Mouse (Mus musculus): ENCODE measurements around the gene Myf5.

DNA sequence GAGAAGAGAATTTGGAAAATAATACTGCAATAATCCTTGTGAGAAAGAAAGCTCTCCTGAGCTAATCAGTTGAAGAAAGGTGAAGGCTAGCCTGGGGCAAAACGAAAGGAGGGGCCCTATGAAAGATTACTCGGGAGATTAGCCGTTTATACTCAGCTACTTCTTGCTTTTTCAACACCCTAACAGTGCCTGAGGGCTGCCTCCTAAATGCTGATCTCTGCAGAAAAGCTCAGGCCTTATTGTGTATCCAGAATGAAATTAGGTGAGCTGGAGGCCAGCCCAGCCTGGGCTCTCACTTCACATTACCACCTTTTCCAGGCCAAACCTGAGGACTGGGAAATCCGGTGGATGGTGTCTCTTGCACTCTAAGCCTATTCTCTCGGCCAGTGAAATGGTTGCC is 49.0 kb downstream of the Myf5 start:
- TF ChIP-seq CTCF (IDR thresholded peaks at IDR 0.05; ENCODE audit: borderline replicate concordance, control insufficient read depth, extremely low read depth, insufficient read depth, low read length, poor library complexity) (no peak), POLR2A (IDR thresholded peaks at IDR 0.05; ENCODE audit: control insufficient read depth, extremely low read depth, insufficient read depth, low read length, poor library complexity) (no peak)

Measured in thymus, adult 2 months (tissue).